Mouse (Mus musculus) midbrain, embryonic 14.5 days (tissue): Measurements from ENCODE around the gene Mup21. TPM values are rescaled to one million over a fixed set of nuclear protein-coding genes. Genes with fewer than 3 reads are reported as not detected.

Experiments used
- polyA plus RNA-seq: library from polyadenylated mRNA; unstranded; fragments of >200 nt; fragmentation: Nextera tagmentation; extraction: Ambion mirVana; gene quantifications from 2 replicates; pipeline ENCODE4 v1.2.1, GENCODE M21; 2014

The Mup21 gene
- polyA plus RNA-seq, 1 experiment from 2014 or later = not detected

Other genes with a start within 250 kb of the Mup21 start
- gene Mup20, start 96.7 kb downstream of the Mup21 start, polyA plus RNA-seq = not detected in 2 replicates
- not detected in 2 replicates for gene Mup3, start 63.5 kb downstream of the Mup21 start, polyA plus RNA-seq
- 35.8 and 39.2 TPM in 2 replicates for gene Zfp37, start 80.2 kb upstream of the Mup21 start, polyA plus RNA-seq
- 9.2 and 10.2 TPM in 2 replicates for gene Slc31a2, start 111.7 kb upstream of the Mup21 start, polyA plus RNA-seq
- gene Fkbp15, start 209.7 kb upstream of the Mup21 start, polyA plus RNA-seq = 17.6 and 23.0 TPM in 2 replicates
- 24.8 and 38.1 TPM in 2 replicates for gene Slc31a1, start 209.9 kb upstream of the Mup21 start, polyA plus RNA-seq